Mouse (Mus musculus) megakaryocyte progenitor cell, adult 5-6 weeks (primary cell): Measurements from ENCODE around the gene Tbc1d16. TPM values are rescaled to one million over a fixed set of nuclear protein-coding genes. Genes with fewer than 3 reads are reported as not detected.

Experiments
- ATAC-seq: replicated peaks from 2 replicates; pipeline ENCODE4 v1.8.0; 2016; ENCODE audit warnings: mild to moderate bottlenecking, moderate TSS enrichment, inconsistent platforms; ENCODE audit not compliant: poor library complexity
- total RNA-seq, 2 experiments: library from RNA; stranded (forward) in 1 of 2; stranded (reverse) in 1 of 2; fragments of 157-497, 149-512 nt in 1 of 2; fragments of 200-1000 nt in 1 of 2; gene quantifications; 2 replicates each; pipeline versions ENCODE4 v1.2.3 to v1.2.4; 2015 to 2017

Tbc1d16 gene
- total RNA-seq, 2 experiments from 2014 or later: 2.1 TPM

GRCm38 (mm10) chr11:119237007-119237406 lies 8.7 kb upstream of the Tbc1d16 start:
- ATAC-seq: no peak

- ATAC-seq: no peak
Observed at GRCm38 (mm10) chr11:119236354-119236753, 8.1 kb upstream of the Tbc1d16 start.

GRCm38 (mm10) chr11:119235596-119235995 lies 7.3 kb upstream of the Tbc1d16 start:
- peak; percentile 73 for ATAC-seq

- no peak for ATAC-seq
Observed at GRCm38 (mm10) chr11:119234770-119235169, 6.5 kb upstream of the Tbc1d16 start.

- peak; percentile 59 for ATAC-seq
Observed at GRCm38 (mm10) chr11:119228846-119229626, 737 bp upstream of the Tbc1d16 start.

- 0 out of 2 replicates have a peak, but pooled peaks have one; percentile 10 for ATAC-seq
Observed at GRCm38 (mm10) chr11:119227591-119227990, 708 bp downstream of the Tbc1d16 start.

GRCm38 (mm10) chr11:119225634-119226033 lies 2.7 kb downstream of the Tbc1d16 start:
- no peak for ATAC-seq

GRCm38 (mm10) chr11:119224926-119225325 lies 3.4 kb downstream of the Tbc1d16 start:
- no peak for ATAC-seq

- ATAC-seq: no peak
Observed at GRCm38 (mm10) chr11:119223124-119223890, 5.0 kb downstream of the Tbc1d16 start.

GRCm38 (mm10) chr11:119221812-119222510 lies 6.3 kb downstream of the Tbc1d16 start:
- no peak for ATAC-seq

- ATAC-seq: no peak
Observed at GRCm38 (mm10) chr11:119219816-119220465, 8.4 kb downstream of the Tbc1d16 start.

GRCm38 (mm10) chr11:119217861-119218260 lies 10.4 kb downstream of the Tbc1d16 start:
- no peak for ATAC-seq

- ATAC-seq: no peak
Observed at GRCm38 (mm10) chr11:119215905-119216507, 12.3 kb downstream of the Tbc1d16 start.

- ATAC-seq: peak; percentile 80
Observed at GRCm38 (mm10) chr11:119215038-119215904, 13.0 kb downstream of the Tbc1d16 start.

- no peak for ATAC-seq
Observed at GRCm38 (mm10) chr11:119213166-119213885, 15.0 kb downstream of the Tbc1d16 start.

- ATAC-seq: no peak
Observed at GRCm38 (mm10) chr11:119211604-119212309, 16.5 kb downstream of the Tbc1d16 start.

GRCm38 (mm10) chr11:119210321-119211100 lies 17.8 kb downstream of the Tbc1d16 start:
- ATAC-seq: no peak
